Mouse (Mus musculus): ENCODE measurements around the gene Srarp.

DNA sequence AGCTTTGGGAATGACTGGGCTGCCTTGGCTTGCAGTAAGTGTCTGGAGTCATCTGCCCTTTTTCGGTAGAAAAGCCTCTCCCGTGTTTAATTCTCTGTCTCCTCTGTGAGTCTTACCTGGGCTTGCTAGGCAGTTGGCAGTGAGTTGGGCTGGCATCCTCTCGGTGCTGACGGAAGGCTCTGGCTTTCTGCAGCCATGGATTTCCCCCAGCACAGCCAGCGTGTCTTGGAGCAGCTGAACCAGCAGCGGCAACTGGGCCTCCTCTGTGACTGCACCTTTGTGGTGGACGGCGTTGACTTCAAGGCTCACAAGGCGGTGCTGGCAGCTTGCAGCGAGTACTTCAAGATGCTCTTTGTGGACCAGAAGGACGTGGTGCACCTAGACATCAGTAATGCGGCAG, 25.7 kb upstream of the Srarp start:
- TF ChIP-seq ZNF384 (IDR thresholded peaks at IDR 0.05; ENCODE audit: low read depth, low read length) (no peak), ZC3H11A (IDR thresholded peaks at IDR 0.05; ENCODE audit: borderline replicate concordance, low read depth, low read length) (no peak), HCFC1 (IDR thresholded peaks at IDR 0.05; ENCODE audit: borderline replicate concordance, insufficient read depth, low read length) (no peak)
